Mouse (Mus musculus): ENCODE measurements around the gene Tada3. TPM values are rescaled to one million over a fixed set of nuclear protein-coding genes. Genes with fewer than 3 reads are reported as not detected.

Gene Tada3
- polyA plus RNA-seq, 1 experiment from 2014 or later = 74.7 TPM

GRCm38 (mm10) chr6:113362241-113362640 is 15.4 kb downstream of the Tada3 start:
- no peaks in the 10 kb centered on the region for H3K4me1 ChIP-seq (replicated peaks)
- ATAC-seq = no peak
- H3K4me3 ChIP-seq (replicated peaks) = no peak overlapping the region
- no peak overlapping the region for H3K9ac ChIP-seq (replicated peaks)
- no peak overlapping the region for H3K4me2 ChIP-seq (replicated peaks)
- 100% methylated on average over 1 of the region's 1 CpGs for WGBS
- no peaks in the 10 kb centered on the region for H3K9me3 ChIP-seq
- H3K27ac ChIP-seq = no peak overlapping the region
- H3K36me3 ChIP-seq = peaks cover 12% of the 10 kb centered on the region
- H3K27me3 ChIP-seq = no peaks in the 10 kb centered on the region

- Histone ChIP-seq H3K36me3 (peaks cover 5% of the 10 kb centered on the region), H3K27me3 (no peaks in the 10 kb centered on the region), H3K27ac (no peak overlapping the region), H3K4me2 (replicated peaks) (no peak overlapping the region), H3K9me3 (no peaks in the 10 kb centered on the region), H3K4me1 (replicated peaks) (no peaks in the 10 kb centered on the region), H3K9ac (replicated peaks) (no peak overlapping the region), H3K4me3 (replicated peaks) (no peak overlapping the region)
- 78% methylated on average over 4 of the region's 4 CpGs for WGBS
- no peak for ATAC-seq
Observed at GRCm38 (mm10) chr6:113361476-113361875, 16.2 kb downstream of the Tada3 start.

DNA sequence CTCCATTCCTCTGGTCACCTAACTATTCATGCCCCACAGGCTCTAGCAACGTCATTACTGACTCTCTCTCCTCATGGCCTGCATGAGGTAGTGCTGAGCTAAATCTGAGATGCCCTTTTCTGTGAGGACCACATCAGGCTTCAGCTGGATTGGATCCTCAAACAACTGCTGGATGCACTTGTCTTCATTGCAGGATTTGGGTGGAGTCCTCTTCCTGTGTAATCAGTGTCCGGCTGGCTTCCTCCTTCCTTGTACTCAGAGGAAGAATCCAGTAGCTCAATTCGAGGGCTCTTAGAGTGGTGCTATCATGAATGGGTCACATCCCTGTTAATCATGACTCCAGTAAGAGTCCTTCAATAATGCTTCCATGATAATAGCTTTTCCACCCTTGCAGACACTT is 24.0 kb downstream of the Tada3 start:
- no peak overlapping the region for H3K4me2 ChIP-seq (replicated peaks)
- H3K4me1 ChIP-seq (replicated peaks) = no peaks in the 10 kb centered on the region
- 78% methylated on average over 3 of the region's 3 CpGs for WGBS
- H3K27ac ChIP-seq = no peak overlapping the region
- H3K4me3 ChIP-seq (replicated peaks) = no peak overlapping the region
- no peaks in the 10 kb centered on the region for H3K27me3 ChIP-seq
- no peak for ATAC-seq
- H3K36me3 ChIP-seq = no peaks in the 10 kb centered on the region
- H3K9ac ChIP-seq (replicated peaks) = no peak overlapping the region
- no peaks in the 10 kb centered on the region for H3K9me3 ChIP-seq

- H3K4me1 ChIP-seq (replicated peaks) = no peaks in the 10 kb centered on the region
- no peak for ATAC-seq
- no peak overlapping the region for H3K27ac ChIP-seq
- H3K27me3 ChIP-seq = no peaks in the 10 kb centered on the region
- 81% methylated on average over 3 of the region's 3 CpGs for WGBS
- no peak overlapping the region for H3K4me3 ChIP-seq (replicated peaks)
- no peaks in the 10 kb centered on the region for H3K9me3 ChIP-seq
- no peaks in the 10 kb centered on the region for H3K36me3 ChIP-seq
- no peak overlapping the region for H3K9ac ChIP-seq (replicated peaks)
- H3K4me2 ChIP-seq (replicated peaks) = no peak overlapping the region
Observed at GRCm38 (mm10) chr6:113352820-113353219, 24.9 kb downstream of the Tada3 start.

GRCm38 (mm10) chr6:113351653-113352052 is 26.0 kb downstream of the Tada3 start:
- Histone ChIP-seq H3K4me3 (replicated peaks) (no peak overlapping the region), H3K27ac (no peak overlapping the region), H3K9ac (replicated peaks) (no peak overlapping the region), H3K4me1 (replicated peaks) (no peaks in the 10 kb centered on the region), H3K36me3 (no peaks in the 10 kb centered on the region), H3K9me3 (no peaks in the 10 kb centered on the region), H3K27me3 (no peaks in the 10 kb centered on the region), H3K4me2 (replicated peaks) (no peak overlapping the region)
- no peak for ATAC-seq
- WGBS = 70% methylated on average over 10 of the region's 10 CpGs

GRCm38 (mm10) chr6:113351161-113351560 is 26.5 kb downstream of the Tada3 start:
- Histone ChIP-seq H3K9me3 (no peaks in the 10 kb centered on the region), H3K4me3 (replicated peaks) (no peak overlapping the region), H3K27me3 (no peaks in the 10 kb centered on the region), H3K27ac (no peak overlapping the region), H3K36me3 (no peaks in the 10 kb centered on the region), H3K9ac (replicated peaks) (no peak overlapping the region), H3K4me1 (replicated peaks) (no peaks in the 10 kb centered on the region), H3K4me2 (replicated peaks) (no peak overlapping the region)
- ATAC-seq = no peak
- WGBS = 94% methylated on average over 1 of the region's 1 CpGs

- Histone ChIP-seq H3K27me3 (no peaks in the 10 kb centered on the region), H3K36me3 (no peaks in the 10 kb centered on the region), H3K4me2 (replicated peaks) (no peak overlapping the region), H3K4me3 (replicated peaks) (no peak overlapping the region), H3K4me1 (replicated peaks) (no peaks in the 10 kb centered on the region), H3K9me3 (no peaks in the 10 kb centered on the region), H3K9ac (replicated peaks) (no peak overlapping the region), H3K27ac (no peak overlapping the region)
- ATAC-seq = no peak
Observed at GRCm38 (mm10) chr6:113350538-113350937, 27.1 kb downstream of the Tada3 start.

DNA sequence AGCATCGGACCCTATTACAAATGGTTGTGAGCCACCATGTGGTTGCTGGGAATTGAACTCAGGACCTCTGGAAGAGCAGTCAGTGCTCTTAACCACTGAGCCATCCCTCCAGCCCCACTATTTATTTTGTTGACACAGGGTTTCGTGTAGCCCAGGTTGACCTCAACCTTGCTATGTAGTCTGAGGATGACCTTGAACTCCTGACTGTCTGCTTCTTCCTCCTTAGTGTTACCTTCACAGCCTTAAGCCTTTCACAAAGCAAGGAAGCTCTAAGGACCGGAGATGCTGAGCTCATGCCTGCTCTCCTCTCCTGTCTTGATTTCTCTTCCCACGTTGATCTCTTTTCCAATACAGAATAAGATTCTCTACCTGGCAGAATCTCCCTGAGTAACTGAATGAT is 30.8 kb downstream of the Tada3 start:
- Histone ChIP-seq H3K9ac (replicated peaks) (no peak overlapping the region), H3K27ac (no peak overlapping the region), H3K4me1 (replicated peaks) (peaks cover 23% of the 10 kb centered on the region), H3K4me2 (replicated peaks) (no peak overlapping the region), H3K27me3 (no peaks in the 10 kb centered on the region), H3K4me3 (replicated peaks) (no peak overlapping the region), H3K9me3 (no peaks in the 10 kb centered on the region), H3K36me3 (no peaks in the 10 kb centered on the region)
- ATAC-seq = no peak
- 82% methylated on average over 4 of the region's 4 CpGs for WGBS

- no peaks in the 10 kb centered on the region for H3K9me3 ChIP-seq
- no peaks in the 10 kb centered on the region for H3K27me3 ChIP-seq
- ATAC-seq = peak; percentile 16; the same call in 1 of the 2 replicates
- peaks cover 28% of the 10 kb centered on the region for H3K4me1 ChIP-seq (replicated peaks)
- 54% methylated on average over 2 of the region's 2 CpGs for WGBS
- H3K4me2 ChIP-seq (replicated peaks) = peak overlapping the region; percentile 86
- H3K36me3 ChIP-seq = peaks cover 9% of the 10 kb centered on the region
- peak overlapping the region; percentile 91; the same call in 1 of the 2 replicates for H3K9ac ChIP-seq (replicated peaks)
- H3K27ac ChIP-seq = no peak overlapping the region
- H3K4me3 ChIP-seq (replicated peaks) = peak overlapping the region; percentile 63; the same call in 1 of the 2 replicates
Observed at GRCm38 (mm10) chr6:113344321-113344720, 33.4 kb downstream of the Tada3 start.

DNA sequence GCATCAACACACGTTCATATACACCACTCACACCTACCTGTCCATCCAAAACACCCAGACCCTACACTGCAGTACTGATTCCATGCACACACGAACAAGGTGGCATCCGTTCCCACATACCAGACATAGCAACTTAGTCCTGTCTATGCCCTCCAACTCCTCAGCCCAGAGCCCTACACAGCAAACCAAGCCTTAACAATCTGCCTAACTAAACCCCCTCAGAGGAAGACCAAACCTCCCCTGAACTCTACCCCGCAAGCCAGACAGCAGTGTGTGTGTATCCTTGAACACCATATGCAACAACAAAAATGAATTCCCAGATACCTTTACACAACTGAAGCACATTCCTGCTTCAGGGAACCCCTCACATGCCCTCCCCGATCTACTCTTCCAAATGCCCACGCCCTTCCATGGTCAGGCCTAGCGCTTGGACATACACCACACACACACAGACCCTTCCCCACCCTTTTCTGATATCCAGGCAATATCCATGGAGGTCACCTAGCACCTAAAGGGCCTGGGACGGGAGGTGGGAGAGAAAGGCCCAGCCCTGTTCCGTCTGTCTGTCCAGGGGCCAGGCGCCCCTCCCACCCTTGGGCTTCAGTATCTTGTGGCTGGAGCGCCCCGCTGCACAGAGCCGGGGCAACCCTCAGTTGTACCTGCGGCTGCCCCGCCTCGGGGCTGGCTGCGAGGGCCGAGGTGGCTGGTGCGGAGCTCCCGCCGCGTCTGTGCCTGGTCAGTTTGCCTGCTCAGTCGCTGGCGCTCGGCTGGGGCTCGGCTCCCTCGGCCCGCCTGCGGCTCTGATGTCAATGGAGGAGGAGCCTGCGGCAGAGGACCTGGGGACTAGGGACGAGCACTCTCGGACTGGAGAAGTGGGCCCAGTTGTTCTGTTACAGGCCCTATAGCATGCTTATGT is 34.2 kb downstream of the Tada3 start, which contains the start of gene Camk1:
Gene Camk1, minus strand, starts transcription at position 808 of the 916 bp plus-strand sequence.
- Histone ChIP-seq H3K9me3 (no peaks in the 10 kb centered on the region), H3K27ac (peak within 1 kb of the TSS; percentile 56), H3K36me3 (peaks cover 17% of the 10 kb centered on the region), H3K27me3 (no peaks in the 10 kb centered on the region), H3K9ac (replicated peaks) (peak within 1 kb of the TSS; percentile 91), H3K4me1 (replicated peaks) (peaks cover 28% of the 10 kb centered on the region), H3K4me2 (replicated peaks) (peak within 1 kb of the TSS; percentile 86), H3K4me3 (replicated peaks) (peak within 1 kb of the TSS; percentile 63)
- WGBS = 15% methylated on average over 31 of the region's 32 CpGs
- ATAC-seq = peak; percentile 85

GRCm38 (mm10) chr6:113342297-113342696 is 35.4 kb downstream of the Tada3 start:
- 34% methylated on average over 4 of the region's 7 CpGs for WGBS
- Histone ChIP-seq H3K36me3 (peaks cover 28% of the 10 kb centered on the region), H3K27me3 (no peaks in the 10 kb centered on the region), H3K27ac (no peak overlapping the region), H3K4me2 (replicated peaks) (peak overlapping the region; percentile 86), H3K9ac (replicated peaks) (no peak overlapping the region), H3K9me3 (no peaks in the 10 kb centered on the region), H3K4me1 (replicated peaks) (peaks cover 28% of the 10 kb centered on the region), H3K4me3 (replicated peaks) (peak overlapping the region; percentile 63)
- no peak for ATAC-seq

DNA sequence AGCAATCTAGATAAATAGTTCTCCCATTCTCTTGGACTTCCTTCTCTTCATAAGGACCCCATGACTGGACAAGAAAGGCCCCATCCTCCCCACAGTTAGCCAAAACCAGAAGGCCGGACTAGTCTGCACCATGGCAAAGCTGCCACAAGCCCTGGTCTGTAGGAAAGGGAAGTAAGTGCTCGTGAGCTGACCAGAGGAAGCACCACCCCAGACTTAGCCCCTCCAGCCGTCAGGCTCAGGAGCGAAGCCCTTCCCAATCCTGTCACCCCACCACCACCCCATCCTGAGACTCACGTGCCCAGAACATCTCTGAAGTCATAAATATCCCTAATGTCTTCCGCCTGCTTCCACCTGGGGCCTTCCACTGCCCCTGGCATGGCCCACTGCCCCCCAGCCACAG is 36.1 kb downstream of the Tada3 start:
- Histone ChIP-seq H3K9ac (replicated peaks) (no peak overlapping the region), H3K4me3 (replicated peaks) (no peak overlapping the region), H3K27me3 (no peaks in the 10 kb centered on the region)

More for the DNA sequence above, 36.1 kb downstream of the Tada3 start:
- WGBS = 87% methylated on average over 6 of the region's 6 CpGs
- no peak for ATAC-seq
- H3K27ac ChIP-seq = no peak overlapping the region
- H3K4me1 ChIP-seq (replicated peaks) = peaks cover 28% of the 10 kb centered on the region
- peaks cover 28% of the 10 kb centered on the region for H3K36me3 ChIP-seq
- H3K9me3 ChIP-seq = no peaks in the 10 kb centered on the region
- peak overlapping the region; percentile 9; the same call in 1 of the 2 replicates for H3K4me2 ChIP-seq (replicated peaks)

All from midbrain, embryonic 13.5 days (tissue).